Mouse (Mus musculus) MEL (cell line): ENCODE measurements around the gene Nup37. TPM values are rescaled to one million over a fixed set of nuclear protein-coding genes. Genes with fewer than 3 reads are reported as not detected.

Experiments used
- DNase-seq: peaks from one replicate; pipeline ENCODE4 v3.0.0; 2011; ENCODE audit warnings: low read depth, low spot score
- H3K27ac ChIP-seq: 2 replicates; pipeline ENCODE4 v1.5.1; 2012; ENCODE audit warnings: low read depth, mild to moderate bottlenecking, control low read depth, low read length, moderate library complexity; ENCODE audit not compliant: control insufficient read depth
- H3K27me3 ChIP-seq, 2 experiments: fragments of 150-350 bp in 1 of 2; sonication (generic) in 1 of 2; 2 replicates each; pipeline ENCODE4 v1.6.1; 2012; ENCODE audit warnings: low read length in 2 of 2, mild to moderate bottlenecking in 2 of 2, improper control_type of control experiment in 1 of 2, moderate library complexity in 1 of 2; ENCODE audit not compliant: insufficient read depth in 2 of 2, control insufficient read depth in 1 of 2
- H3K36me3 ChIP-seq, 2 experiments: 2 replicates each; pipeline ENCODE4 v1.6.1; 2012 to 2014; ENCODE audit warnings: low read length in 2 of 2, improper control_type of control experiment in 1 of 2, inconsistent platforms in 1 of 2, mild to moderate bottlenecking in 1 of 2; ENCODE audit not compliant: insufficient read depth in 2 of 2, control insufficient read depth in 1 of 2
- H3K4me1 ChIP-seq, 2 experiments: fragments of 150-350 bp in 1 of 2; sonication (generic) in 1 of 2; 2 replicates each; pipeline ENCODE4 v1.6.1; 2012; ENCODE audit warnings: low read length in 2 of 2, improper control_type of control experiment in 1 of 2, mild to moderate bottlenecking in 1 of 2; ENCODE audit not compliant: insufficient read depth in 2 of 2, control insufficient read depth in 1 of 2
- H3K4me3 ChIP-seq, 2 experiments: fragments of 150-350 bp in 1 of 2; sonication (generic) in 1 of 2; 2 replicates each; pipeline ENCODE4 v1.5.1; 2012; ENCODE audit warnings: low read depth in 2 of 2, low read length in 2 of 2, mild to moderate bottlenecking in 2 of 2, moderate library complexity in 2 of 2, control low read depth in 1 of 2, improper control_type of control experiment in 1 of 2; ENCODE audit not compliant: control insufficient read depth in 1 of 2, insufficient read depth in 1 of 2
- H3K79me2 ChIP-seq: 2 replicates; pipeline ENCODE4 v1.6.1; 2012; ENCODE audit warnings: mild to moderate bottlenecking, low read length, moderate library complexity; ENCODE audit not compliant: control insufficient read depth, poor library complexity, insufficient read depth
- H3K9ac ChIP-seq: 2 replicates; pipeline ENCODE4 v1.6.1; 2012; ENCODE audit warnings: low read depth, mild to moderate bottlenecking, control low read depth, low read length, moderate library complexity; ENCODE audit not compliant: control insufficient read depth, poor library complexity, severe bottlenecking
- H3K9me3 ChIP-seq: fragments of 150-350 bp; sonication (generic); replicated peaks from 2 replicates; pipeline ENCODE4 v1.6.1; 2012; ENCODE audit warnings: mild to moderate bottlenecking, low read length, improper control_type of control experiment, moderate library complexity; ENCODE audit not compliant: insufficient read depth
- CHD1 ChIP-seq: IDR thresholded peaks from 2 replicates; pipeline ENCODE4 v1.6.1; 2012; ENCODE audit warnings: low read depth, mild to moderate bottlenecking, inconsistent platforms, low read length, improper control_type of control experiment
- ETS1 ChIP-seq: IDR thresholded peaks from 2 replicates; pipeline ENCODE4 v1.6.1; 2012; ENCODE audit warnings: low read depth, mild to moderate bottlenecking, inconsistent platforms, low read length, improper control_type of control experiment, moderate library complexity
- GABPA ChIP-seq: IDR thresholded peaks from 2 replicates; pipeline ENCODE4 v1.6.1; 2012; ENCODE audit warnings: low read depth, mild to moderate bottlenecking, inconsistent platforms, low read length, improper control_type of control experiment, moderate library complexity
- GATA1 ChIP-seq: IDR thresholded peaks from 2 replicates; pipeline ENCODE4 v1.6.1; 2011; ENCODE audit warnings: low read depth, low read length, improper control_type of control experiment
- HCFC1 ChIP-seq: IDR thresholded peaks from 2 replicates; pipeline ENCODE4 v1.6.1; 2012; ENCODE audit warnings: low read depth, mild to moderate bottlenecking, inconsistent platforms, low read length, improper control_type of control experiment, moderate library complexity
- MAFK ChIP-seq: IDR thresholded peaks from 2 replicates; pipeline ENCODE4 v1.6.1; 2011; ENCODE audit warnings: low read depth, mild to moderate bottlenecking, low read length, improper control_type of control experiment, borderline replicate concordance
- MAZ ChIP-seq: IDR thresholded peaks from 2 replicates; pipeline ENCODE4 v1.6.1; 2012; ENCODE audit warnings: low read depth, mild to moderate bottlenecking, inconsistent platforms, low read length, improper control_type of control experiment
- MEF2A ChIP-seq: IDR thresholded peaks from 2 replicates; pipeline ENCODE4 v1.6.1; 2014; ENCODE audit warnings: low read depth, mild to moderate bottlenecking, inconsistent platforms, low read length, improper control_type of control experiment; ENCODE audit not compliant: poor library complexity, insufficient replicate concordance, severe bottlenecking; ENCODE audit errors: extremely low read depth
- MYB ChIP-seq: IDR thresholded peaks from 2 replicates; pipeline ENCODE4 v1.6.1; 2011; ENCODE audit warnings: mild to moderate bottlenecking, low read depth, low read length, improper control_type of control experiment
- MYC ChIP-seq: IDR thresholded peaks from 2 replicates; pipeline ENCODE4 v1.6.1; 2011; ENCODE audit warnings: low read depth, mild to moderate bottlenecking, low read length, improper control_type of control experiment, moderate library complexity
- NELFE ChIP-seq: IDR thresholded peaks from 2 replicates; pipeline ENCODE4 v1.6.1; 2011; ENCODE audit warnings: low read depth, low read length, improper control_type of control experiment
- NRF1 ChIP-seq: IDR thresholded peaks from 2 replicates; pipeline ENCODE4 v1.6.1; 2014; ENCODE audit warnings: low read depth, mild to moderate bottlenecking, inconsistent platforms, low read length, improper control_type of control experiment, moderate library complexity; ENCODE audit not compliant: poor library complexity, insufficient read depth, severe bottlenecking
- POLR2A ChIP-seq, 2 experiments: IDR thresholded peaks; 2 replicates each; pipeline ENCODE4 v1.6.1; 2011 to 2012; ENCODE audit warnings: low read length in 2 of 2, mild to moderate bottlenecking in 2 of 2, control low read depth in 1 of 2, improper control_type of control experiment in 1 of 2, low read depth in 1 of 2, moderate library complexity in 1 of 2; ENCODE audit not compliant: control insufficient read depth in 1 of 2, insufficient read depth in 1 of 2, poor library complexity in 1 of 2
- POLR2AphosphoS2 ChIP-seq: IDR thresholded peaks from 2 replicates; pipeline ENCODE4 v1.6.1; 2011; ENCODE audit warnings: low read length, improper control_type of control experiment
- POLR2AphosphoS5 ChIP-seq: IDR thresholded peaks from 2 replicates; pipeline ENCODE4 v1.6.1; 2012; ENCODE audit warnings: low read depth, borderline replicate concordance, mild to moderate bottlenecking, inconsistent platforms, low read length, moderate library complexity, mixed read lengths
- RCOR1 ChIP-seq: IDR thresholded peaks from 2 replicates; pipeline ENCODE4 v1.6.1; 2012; ENCODE audit warnings: low read depth, mild to moderate bottlenecking, inconsistent platforms, low read length, improper control_type of control experiment
- SIN3A ChIP-seq: IDR thresholded peaks from 2 replicates; pipeline ENCODE4 v1.6.1; 2012; ENCODE audit warnings: low read length, improper control_type of control experiment, inconsistent platforms
- TBP ChIP-seq: IDR thresholded peaks from 2 replicates; pipeline ENCODE4 v1.8.0; 2011; ENCODE audit warnings: low read depth, low read length, improper control_type of control experiment
- UBTF ChIP-seq: IDR thresholded peaks from 2 replicates; pipeline ENCODE4 v1.6.1; 2012; ENCODE audit warnings: low read depth, mild to moderate bottlenecking, inconsistent platforms, low read length, improper control_type of control experiment, moderate library complexity, borderline replicate concordance; ENCODE audit not compliant: insufficient read depth
- USF1 ChIP-seq: IDR thresholded peaks from 2 replicates; pipeline ENCODE4 v1.6.1; 2014; ENCODE audit warnings: low read depth, mild to moderate bottlenecking, inconsistent platforms, low read length, improper control_type of control experiment, moderate library complexity
- ZKSCAN1 ChIP-seq: IDR thresholded peaks from 2 replicates; pipeline ENCODE4 v1.6.1; 2012; ENCODE audit warnings: low read depth, mild to moderate bottlenecking, inconsistent platforms, low read length, improper control_type of control experiment, moderate library complexity
- ZNF384 ChIP-seq: IDR thresholded peaks from 2 replicates; pipeline ENCODE4 v1.6.1; 2012; ENCODE audit warnings: low read depth, mild to moderate bottlenecking, inconsistent platforms, low read length, improper control_type of control experiment
- polyA plus RNA-seq, 2 experiments: library from polyadenylated mRNA; stranded (reverse) in 1 of 2; unstranded in 1 of 2; fragments of >175 nt in 1 of 2; fragments of >200 nt in 1 of 2; gene quantifications; 2 replicates each; pipeline versions ENCODE4 v1.2.1 to v1.2.4; 2012; ENCODE audit warnings: low replicate concordance in 2 of 2, low read depth in 1 of 2; ENCODE audit not compliant: insufficient read length in 2 of 2, insufficient read depth in 1 of 2, missing spikeins in 1 of 2
- total RNA-seq: library from RNA; depleted of rRNA; stranded (reverse); fragments of 300-350 nt; gene quantifications from 2 replicates; pipeline ENCODE4 v1.2.3, GENCODE M21; 2012

The Nup37 gene
- total and polyA plus RNA-seq, 3 experiments, result 85.4 to 193 (median 118) TPM

DNA sequence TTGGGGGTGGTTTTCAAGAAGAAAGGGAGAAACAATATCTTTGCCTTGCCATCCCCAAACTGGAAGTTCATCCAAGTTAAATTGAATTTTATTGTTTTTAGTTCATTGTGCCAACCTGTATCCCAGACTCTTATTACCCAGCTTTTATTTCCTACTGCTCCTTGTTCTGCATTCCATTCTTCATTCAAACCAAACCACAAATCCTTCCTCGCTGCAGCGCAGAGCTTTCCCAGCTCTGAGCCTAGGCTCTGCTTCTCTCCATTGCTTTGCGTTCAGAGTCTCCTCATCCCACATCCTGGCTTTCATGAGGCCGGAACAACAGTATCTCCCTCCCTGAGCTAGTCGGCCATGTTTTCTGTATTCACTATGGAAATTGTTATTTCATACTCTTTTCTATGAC is 74.9 kb downstream of the Nup37 start:
- no peaks in the 10 kb centered on the region for H3K79me2 ChIP-seq
- H3K36me3 ChIP-seq, result peaks cover 0 to 2% of the 10 kb centered on the region in 2 experiments; a peak in 2 of 4 replicates
- peaks cover 0 to 4% of the 10 kb centered on the region in 2 experiments; a peak in 2 of 4 replicates for H3K4me1 ChIP-seq
- no peak overlapping the region for H3K4me3 ChIP-seq
- H3K27me3 ChIP-seq, result no peaks in the 10 kb centered on the region
- no peak for DNase-seq
- no peak overlapping the region for H3K9ac ChIP-seq
- no peak overlapping the region for H3K27ac ChIP-seq
- no peak for TF ChIP-seq MYC
- TF ChIP-seq RCOR1, result no peak
- TF ChIP-seq POLR2AphosphoS2, result no peak
- TF ChIP-seq GABPA, result no peak
- no peak for TF ChIP-seq POLR2A (IDR thresholded peaks at IDR 0.05; ENCODE audit: control insufficient read depth in 1 of 2, insufficient read depth in 1 of 2, low read depth in 1 of 2, low read length in 2 of 2, poor library complexity in 1 of 2)
- no peak for TF ChIP-seq CHD1
- no peak for TF ChIP-seq ETS1
- TF ChIP-seq USF1, result no peak
- no peak for TF ChIP-seq ZNF384
- no peak for TF ChIP-seq GATA1
- no peak for TF ChIP-seq POLR2AphosphoS5
- no peak for TF ChIP-seq MEF2A
- no peak for TF ChIP-seq NRF1
- no peak for TF ChIP-seq NELFE
- no peaks in the 10 kb centered on the region for H3K9me3 ChIP-seq

DNA sequence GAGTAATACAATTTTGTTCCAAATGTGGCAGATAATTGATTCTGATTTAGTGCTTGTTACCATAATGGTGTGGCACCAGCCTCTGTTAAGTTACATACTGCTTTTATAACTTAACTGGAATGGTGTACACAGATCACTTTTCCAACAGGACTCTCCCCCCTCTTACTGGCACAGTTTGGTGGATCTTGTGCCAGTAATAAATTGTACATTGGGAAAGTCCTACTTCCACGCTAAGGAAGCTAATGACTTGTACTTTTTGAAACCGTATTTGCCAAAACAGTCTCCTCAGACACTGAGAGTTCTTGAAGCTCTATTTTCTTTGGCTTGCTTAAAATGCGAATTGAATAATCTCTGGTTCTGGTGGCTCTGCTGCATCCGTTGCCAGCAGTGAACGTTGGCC is 78.6 kb downstream of the Nup37 start:
- H3K27me3 ChIP-seq, result no peaks in the 10 kb centered on the region
- H3K27ac ChIP-seq, result no peak overlapping the region
- TF ChIP-seq MYC (no peak), MYB (no peak), POLR2AphosphoS5 (no peak), SIN3A (no peak), MAZ (no peak), TBP (no peak), ZKSCAN1 (no peak), MAFK (no peak), HCFC1 (no peak), UBTF (no peak), RCOR1 (no peak)
- H3K36me3 ChIP-seq, result peaks cover 0 to 2% of the 10 kb centered on the region in 2 experiments; a peak in 2 of 4 replicates
- H3K4me1 ChIP-seq, result peaks cover 0 to 4% of the 10 kb centered on the region in 2 experiments; a peak in 2 of 4 replicates
- H3K9me3 ChIP-seq, result no peaks in the 10 kb centered on the region
- no peak overlapping the region for H3K4me3 ChIP-seq
- H3K79me2 ChIP-seq, result no peaks in the 10 kb centered on the region
- no peak for DNase-seq
- no peak overlapping the region for H3K9ac ChIP-seq
